Mouse (Mus musculus) macrophage (primary cell): ENCODE measurements around the gene Lrig1. TPM values are rescaled to one million over a fixed set of nuclear protein-coding genes. Genes with fewer than 3 reads are reported as not detected.

Experiments
- H3K27ac ChIP-seq: fragments of 350-480 bp; formaldehyde crosslinking; 2 replicates; pipeline ENCODE4 v1.9.0; 2021
- H3K36me3 ChIP-seq: fragments of 350-480 bp; formaldehyde crosslinking; 2 replicates; pipeline ENCODE4 v1.9.0; 2021; ENCODE audit errors: inconsistent target
- H3K4me3 ChIP-seq: fragments of 350-480 bp; formaldehyde crosslinking; 2 replicates; pipeline ENCODE4 v1.9.0; 2021; ENCODE audit errors: inconsistent target
- H3K79me2 ChIP-seq: fragments of 350-480 bp; formaldehyde crosslinking; 2 replicates; pipeline ENCODE4 v1.9.0; 2021; ENCODE audit errors: inconsistent target
- WGBS: methylation state at CpG from one replicate; pipeline ENCODE4 v1.1.7; 2026; ENCODE audit warnings: inconsistent platforms; ENCODE audit not compliant: missing documents; 5-methylcytosine and 5-hydroxymethylcytosine counted together
- polyA plus RNA-seq: library from polyadenylated mRNA; stranded (reverse); fragments of 250-400 nt; gene quantifications from 3 replicates; pipeline ENCODE4 v1.2.4, GENCODE M21; 2018; ENCODE audit warnings: inconsistent platforms

Gene Lrig1
- polyA plus RNA-seq, 1 experiment from 2014 or later, result 0.30 TPM

DNA sequence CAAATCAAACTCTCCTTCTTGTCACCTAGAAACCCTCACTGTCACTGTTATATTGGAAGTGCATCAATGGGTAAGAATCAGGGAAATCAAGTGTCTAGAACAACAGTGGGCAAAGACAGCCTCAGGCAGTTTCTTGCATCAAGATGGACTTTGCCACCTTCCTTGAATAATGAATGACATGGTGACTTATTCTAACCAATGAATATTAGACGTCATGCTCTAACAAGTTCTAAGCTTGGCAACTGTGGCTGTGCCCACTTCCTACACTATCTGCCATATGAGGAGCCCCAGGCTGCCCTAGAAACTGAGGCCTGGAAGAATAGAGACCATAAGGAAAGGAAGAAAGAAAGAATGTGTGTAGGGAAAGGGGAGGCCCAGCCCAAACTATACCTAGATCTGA, 9.2 kb upstream of the Lrig1 start:
- Histone ChIP-seq H3K27ac (no peak overlapping the region), H3K4me3 (no peak overlapping the region), H3K79me2 (no peaks in the 10 kb centered on the region), H3K36me3 (no peaks in the 10 kb centered on the region)
- WGBS, result 100% methylated on average over 1 of the region's 1 CpGs

- 93% methylated on average over 5 of the region's 5 CpGs for WGBS
- Histone ChIP-seq H3K4me3 (no peak overlapping the region), H3K36me3 (no peaks in the 10 kb centered on the region), H3K27ac (no peak overlapping the region), H3K79me2 (no peaks in the 10 kb centered on the region)
Observed at GRCm38 (mm10) chr6:94707254-94707653, 7.3 kb upstream of the Lrig1 start.

GRCm38 (mm10) chr6:94705931-94706330, 6.0 kb upstream of the Lrig1 start:
- no peak overlapping the region for H3K4me3 ChIP-seq
- H3K27ac ChIP-seq, result no peak overlapping the region
- 55% methylated on average over 1 of the region's 1 CpGs for whole genome bisulfite sequencing
- H3K79me2 ChIP-seq, result no peaks in the 10 kb centered on the region
- H3K36me3 ChIP-seq, result no peaks in the 10 kb centered on the region

DNA sequence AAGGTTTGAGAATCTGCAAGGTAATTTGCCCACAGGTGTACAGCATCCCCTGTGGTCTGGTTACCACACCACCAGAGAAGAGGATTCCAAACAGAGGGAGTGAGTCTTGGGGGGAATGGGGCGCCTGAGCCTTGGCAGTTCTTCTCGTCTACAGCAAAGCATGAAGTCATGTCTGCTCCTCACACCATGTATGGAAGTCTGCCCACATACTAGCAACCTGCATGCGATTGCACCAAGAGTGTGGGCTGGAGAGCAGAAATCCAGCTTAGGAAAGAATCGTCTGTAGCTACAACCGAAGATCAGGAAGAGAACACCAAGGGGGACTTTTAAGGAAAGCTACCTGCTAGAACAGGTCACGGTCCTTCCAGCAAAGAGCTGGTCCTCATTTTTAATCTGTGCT, 3.0 kb upstream of the Lrig1 start:
- H3K79me2 ChIP-seq, result no peaks in the 10 kb centered on the region
- WGBS, result 91% methylated on average over 6 of the region's 6 CpGs
- no peak overlapping the region for H3K27ac ChIP-seq

GRCm38 (mm10) chr6:94701071-94701470, 1.1 kb upstream of the Lrig1 start:
- Histone ChIP-seq H3K36me3 (no peaks in the 10 kb centered on the region), H3K27ac (no peak overlapping the region), H3K79me2 (no peaks in the 10 kb centered on the region), H3K4me3 (peak overlapping the region; percentile 14; the same call in 1 of the 2 replicates)
- under 1% methylated on average over 18 of the region's 18 CpGs for WGBS

More for the DNA sequence above, 3.0 kb upstream of the Lrig1 start:
- H3K36me3 ChIP-seq, result no peaks in the 10 kb centered on the region
- H3K4me3 ChIP-seq, result no peak overlapping the region

- H3K36me3 ChIP-seq, result no peaks in the 10 kb centered on the region
- H3K4me3 ChIP-seq, result peak overlapping the region; percentile 14; the same call in 1 of the 2 replicates
- 0% methylated on average over 6 of the region's 8 CpGs for WGBS
- H3K79me2 ChIP-seq, result no peaks in the 10 kb centered on the region
- H3K27ac ChIP-seq, result no peak overlapping the region
Observed at GRCm38 (mm10) chr6:94700612-94701011, 654 bp upstream of the Lrig1 start.

DNA sequence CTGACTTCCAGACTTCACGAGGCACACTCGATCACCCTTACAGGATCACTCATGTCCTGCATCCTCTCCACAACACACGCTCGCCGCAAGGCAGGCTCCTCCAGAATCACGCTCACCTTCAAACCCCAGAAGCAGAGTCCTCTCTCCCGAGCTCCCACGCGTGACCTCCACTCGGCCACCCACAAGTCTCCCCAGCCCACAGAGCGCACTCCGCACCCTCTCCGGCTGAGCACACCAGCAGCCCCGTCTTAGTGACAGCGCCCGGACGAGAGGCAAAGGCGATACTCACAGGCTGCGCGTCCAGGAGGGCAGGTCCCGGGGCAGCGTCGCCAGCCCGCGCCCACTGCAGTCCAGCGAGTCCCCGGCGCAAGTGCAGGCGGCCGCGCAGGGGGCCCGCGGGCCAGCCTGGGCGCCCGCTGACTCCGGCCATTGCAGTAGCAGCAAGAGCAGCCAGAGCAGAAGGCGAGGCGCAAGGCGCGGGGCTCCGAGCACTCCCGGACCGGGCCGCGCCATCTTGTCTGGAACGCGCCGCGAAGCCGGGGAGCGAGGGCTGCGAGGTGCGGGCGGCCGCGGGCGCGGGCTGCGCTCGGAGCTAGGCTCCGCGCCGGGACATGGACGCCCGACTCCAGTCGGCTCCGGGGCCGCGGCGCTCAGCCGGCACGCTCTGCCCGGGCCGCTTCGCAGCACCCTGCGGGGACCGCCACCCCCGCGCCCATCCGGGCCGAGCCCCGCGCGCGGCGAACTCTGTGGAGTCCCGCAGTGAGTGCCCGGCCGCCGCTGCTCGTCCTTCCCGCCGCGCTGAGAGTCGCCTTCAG, 578 bp downstream of the Lrig1 start:
- Histone ChIP-seq H3K27ac (no peak overlapping the region), H3K79me2 (no peaks in the 10 kb centered on the region), H3K36me3 (no peaks in the 10 kb centered on the region), H3K4me3 (no peak overlapping the region)
- 3% methylated on average over 95 of the region's 95 CpGs for WGBS

DNA sequence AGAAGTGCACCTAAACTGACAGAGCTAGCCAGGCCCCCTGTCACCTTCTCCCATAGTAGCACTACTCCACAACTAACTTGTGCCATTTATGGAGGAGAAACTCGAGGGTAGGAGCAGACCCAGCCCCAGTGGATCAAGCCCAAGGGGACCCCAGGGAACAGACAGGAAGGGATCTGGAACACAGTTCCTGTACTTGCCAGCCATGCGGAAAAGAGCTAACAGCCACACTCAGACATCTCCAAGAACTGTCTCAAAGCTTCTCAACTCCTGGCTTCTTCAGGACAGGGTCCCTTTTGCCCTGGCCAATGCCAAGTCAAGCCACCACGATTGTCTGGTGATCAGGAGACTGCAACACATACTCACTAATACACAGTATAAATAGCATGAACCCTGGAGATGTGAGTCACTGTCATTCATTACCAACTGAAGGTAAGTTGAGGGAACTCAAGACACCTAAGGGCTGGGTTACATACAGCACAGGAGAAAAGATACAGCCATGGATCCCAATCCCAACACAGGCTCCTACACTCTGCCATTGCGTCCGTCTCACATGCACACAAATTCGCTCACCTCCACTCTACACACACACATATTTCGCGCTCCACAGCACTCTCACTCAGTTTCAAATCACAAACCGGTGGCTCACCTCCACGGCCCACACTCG, 1.3 kb downstream of the Lrig1 start:
- H3K36me3 ChIP-seq, result no peaks in the 10 kb centered on the region
- no peak overlapping the region for H3K27ac ChIP-seq
- 50% methylated on average over 11 of the region's 11 CpGs for WGBS
- H3K79me2 ChIP-seq, result no peaks in the 10 kb centered on the region
- no peak overlapping the region for H3K4me3 ChIP-seq

DNA sequence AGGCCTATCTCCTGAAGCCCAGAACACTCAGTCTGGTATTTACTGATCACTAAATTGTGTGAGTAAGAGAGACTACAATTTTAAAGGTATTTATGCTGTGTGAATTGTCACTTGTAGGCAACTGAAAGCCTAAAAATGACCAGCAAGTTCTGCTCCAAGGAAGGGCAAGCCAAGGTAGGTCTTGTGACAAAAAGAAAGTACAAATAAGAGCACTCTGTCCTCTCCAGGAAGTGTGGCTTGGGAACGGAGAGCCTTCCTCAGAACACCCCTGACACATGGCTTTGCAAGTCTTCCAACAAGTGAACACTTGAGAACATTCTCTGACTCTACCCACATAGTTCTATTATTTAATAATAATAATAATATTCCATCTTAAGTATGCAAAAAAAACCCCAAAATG, 2.5 kb downstream of the Lrig1 start:
- no peak overlapping the region for H3K27ac ChIP-seq
- H3K4me3 ChIP-seq, result no peak overlapping the region
- H3K79me2 ChIP-seq, result no peaks in the 10 kb centered on the region
- WGBS, result 81% methylated on average over 1 of the region's 1 CpGs
- no peaks in the 10 kb centered on the region for H3K36me3 ChIP-seq

GRCm38 (mm10) chr6:94696182-94697080, 3.5 kb downstream of the Lrig1 start:
- no peak overlapping the region for H3K27ac ChIP-seq
- WGBS, result 85% methylated on average over 10 of the region's 10 CpGs
- no peak overlapping the region for H3K4me3 ChIP-seq
- H3K79me2 ChIP-seq, result no peaks in the 10 kb centered on the region
- no peaks in the 10 kb centered on the region for H3K36me3 ChIP-seq

- WGBS, result 88% methylated on average over 9 of the region's 9 CpGs
- Histone ChIP-seq H3K36me3 (no peaks in the 10 kb centered on the region), H3K27ac (no peak overlapping the region), H3K4me3 (no peak overlapping the region), H3K79me2 (no peaks in the 10 kb centered on the region)
Observed at GRCm38 (mm10) chr6:94695121-94695930, 4.6 kb downstream of the Lrig1 start.

GRCm38 (mm10) chr6:94694481-94694880, 5.5 kb downstream of the Lrig1 start:
- WGBS, result 86% methylated on average over 1 of the region's 1 CpGs
- no peak overlapping the region for H3K27ac ChIP-seq
- no peak overlapping the region for H3K4me3 ChIP-seq
- H3K79me2 ChIP-seq, result no peaks in the 10 kb centered on the region
- H3K36me3 ChIP-seq, result no peaks in the 10 kb centered on the region

DNA sequence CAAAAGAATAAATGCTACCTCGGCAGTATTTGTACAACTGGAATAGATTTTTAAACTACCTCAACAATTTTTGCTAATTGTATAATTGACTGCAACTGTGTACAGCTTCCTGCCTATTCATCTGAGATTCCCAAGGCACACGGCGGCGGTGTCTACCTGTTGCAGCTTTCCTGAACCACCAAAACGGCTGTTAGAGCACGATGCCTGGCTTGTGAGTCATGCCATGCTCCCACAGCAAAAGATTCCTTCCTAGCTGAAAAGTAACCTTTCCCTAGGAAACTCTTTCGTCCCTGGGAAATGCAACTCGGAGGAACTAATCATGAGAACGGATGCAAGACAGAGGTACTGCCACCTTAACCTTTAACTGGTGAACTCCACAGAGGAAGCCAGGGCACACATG, 6.9 kb downstream of the Lrig1 start:
- H3K36me3 ChIP-seq, result no peaks in the 10 kb centered on the region
- H3K4me3 ChIP-seq, result no peak overlapping the region
- H3K79me2 ChIP-seq, result no peaks in the 10 kb centered on the region
- H3K27ac ChIP-seq, result no peak overlapping the region
- 95% methylated on average over 9 of the region's 9 CpGs for WGBS

- no peak overlapping the region for H3K27ac ChIP-seq
- no peaks in the 10 kb centered on the region for H3K36me3 ChIP-seq
- no peaks in the 10 kb centered on the region for H3K79me2 ChIP-seq
- no peak overlapping the region for H3K4me3 ChIP-seq
- 96% methylated on average over 2 of the region's 2 CpGs for WGBS
Observed at GRCm38 (mm10) chr6:94692003-94692402, 8.0 kb downstream of the Lrig1 start.
